Mouse (Mus musculus): ENCODE measurements around the gene Grtp1.

- TF ChIP-seq CTCF (IDR thresholded peaks at IDR 0.05; ENCODE audit: low read depth) (no peak), EP300 (IDR thresholded peaks at IDR 0.05; ENCODE audit: low read depth) (no peak)
Measured at GRCm38 (mm10) chr8:13180408-13180807, 20.0 kb downstream of the Grtp1 start.

Data from liver, postnatal 0 days (tissue).